Mouse (Mus musculus): Measurements from ENCODE around the gene Atp6v0e2. TPM values are rescaled to one million over a fixed set of nuclear protein-coding genes. Genes with fewer than 3 reads are reported as not detected.

Atp6v0e2 gene
- polyA plus RNA-seq, 1 experiment from 2014 or later = 1.2 TPM

DNA sequence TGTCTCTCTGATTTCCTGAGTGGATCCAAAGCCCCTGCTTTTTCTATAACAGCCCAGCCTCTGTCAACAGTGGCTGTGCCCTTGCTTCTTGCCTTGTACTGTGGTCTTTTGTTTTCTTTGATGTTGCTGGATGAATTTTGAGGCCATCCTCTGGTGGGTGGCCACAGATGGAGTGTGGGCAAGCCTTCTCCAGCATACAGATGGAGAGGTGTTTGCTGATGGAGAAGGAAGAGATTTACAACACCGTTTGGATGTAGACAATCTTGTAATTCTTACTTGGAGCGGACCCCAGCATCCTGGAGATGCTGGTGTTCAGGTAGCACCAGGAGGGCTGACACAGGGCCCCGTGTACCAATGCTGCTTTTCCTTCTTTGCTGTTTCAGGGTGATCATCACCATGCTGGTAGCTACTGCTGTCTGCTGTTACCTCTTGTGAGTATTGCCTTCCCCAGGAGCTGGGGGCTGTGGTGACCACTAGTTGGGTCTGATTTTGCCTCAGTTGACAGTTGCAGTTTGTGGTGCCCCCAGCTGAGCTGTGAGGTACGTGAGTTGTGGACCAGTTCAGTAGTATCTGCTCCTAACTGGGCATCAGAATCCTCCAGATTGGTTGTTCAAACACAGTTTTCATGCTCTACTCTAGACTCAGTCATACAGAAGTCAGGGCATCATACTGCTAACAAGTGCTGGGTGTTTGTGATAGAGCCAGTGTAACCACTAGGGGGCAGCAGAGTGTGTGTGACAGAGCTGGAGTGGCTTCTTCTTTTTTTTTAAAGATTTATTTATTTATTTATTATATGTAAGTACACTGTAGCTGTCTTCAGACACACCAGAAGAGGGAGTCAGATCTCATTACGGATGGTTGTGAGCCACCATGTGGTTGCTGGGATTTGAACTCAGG, 1.7 kb downstream of the Atp6v0e2 start:
- ATAC-seq (0 out of 2 replicates have a peak, but pooled peaks have one; percentile 33), DNase-seq (peak; percentile 81)
- Histone ChIP-seq H3K4me1 (ENCODE audit: insufficient read depth) (peaks cover 3% of the 10 kb centered on the region; the same call in 1 of the 2 replicates), H3K27ac (ENCODE audit: low read depth) (no peak overlapping the region), H3K36me3 (replicated peaks; ENCODE audit: insufficient read depth, low read length) (no peaks in the 10 kb centered on the region), H3K27me3 (ENCODE audit: insufficient read depth, low read length) (no peaks in the 10 kb centered on the region), H3K9me3 (ENCODE audit: low read length) (no peaks in the 10 kb centered on the region), H3K9ac (replicated peaks) (no peak overlapping the region), H3K4me2 (ENCODE audit: low read depth, low read length) (no peak overlapping the region), H3K4me3 (ENCODE audit: low read depth, low read length) (no peak overlapping the region)
- 70% methylated on average over 4 of the region's 5 CpGs for WGBS (ENCODE audit: insufficient replicate concordance)
- TF ChIP-seq EP300 (IDR thresholded peaks at IDR 0.05; ENCODE audit: low read depth) = no peak
- TF ChIP-seq CTCF (IDR thresholded peaks at IDR 0.05; ENCODE audit: low read depth) = peak; percentile 81

- H3K27ac ChIP-seq (ENCODE audit: low read depth) = no peak overlapping the region
- no peak for TF ChIP-seq CTCF (IDR thresholded peaks at IDR 0.05; ENCODE audit: low read depth)
- TF ChIP-seq EP300 (IDR thresholded peaks at IDR 0.05; ENCODE audit: low read depth) = no peak
- no peaks in the 10 kb centered on the region for H3K36me3 ChIP-seq (replicated peaks; ENCODE audit: insufficient read depth, low read length)
- H3K9me3 ChIP-seq (ENCODE audit: low read length) = no peaks in the 10 kb centered on the region
- no peaks in the 10 kb centered on the region for H3K27me3 ChIP-seq (ENCODE audit: insufficient read depth, low read length)
- 56% methylated on average over 5 of the region's 5 CpGs for WGBS (ENCODE audit: insufficient replicate concordance)
- ATAC-seq (no peak), DNase-seq (peak; percentile 14)
- H3K4me1 ChIP-seq (ENCODE audit: insufficient read depth) = peaks cover 3% of the 10 kb centered on the region; the same call in 1 of the 2 replicates
- H3K4me3 ChIP-seq (ENCODE audit: low read depth, low read length) = no peak overlapping the region
- no peak overlapping the region for H3K4me2 ChIP-seq (ENCODE audit: low read depth, low read length)
- H3K9ac ChIP-seq (replicated peaks) = no peak overlapping the region
Observed at GRCm38 (mm10) chr6:48539860-48540259, 2.4 kb downstream of the Atp6v0e2 start.

DNA sequence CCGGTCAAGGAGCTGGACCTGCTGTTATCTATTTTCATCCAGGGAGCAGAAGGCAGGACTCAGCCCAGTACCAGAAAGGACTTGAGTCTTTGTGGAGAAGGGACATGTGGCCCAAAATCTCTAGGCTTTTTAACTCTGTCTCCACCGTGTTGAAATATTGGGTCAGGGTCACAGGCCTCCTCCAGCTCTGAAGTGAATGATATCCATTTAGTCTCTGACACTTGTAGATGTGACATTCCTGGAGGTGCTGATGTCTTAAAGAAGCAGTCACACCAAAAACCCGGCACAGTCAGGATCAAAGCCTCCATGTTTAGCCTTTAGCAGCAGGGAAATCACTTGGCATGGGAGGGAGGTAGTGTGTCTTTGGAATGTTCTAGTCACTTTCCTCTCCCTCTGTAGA, 3.3 kb downstream of the Atp6v0e2 start:
- no peaks in the 10 kb centered on the region for H3K36me3 ChIP-seq (replicated peaks; ENCODE audit: insufficient read depth, low read length)
- TF ChIP-seq EP300 (IDR thresholded peaks at IDR 0.05; ENCODE audit: low read depth) (no peak), CTCF (IDR thresholded peaks at IDR 0.05; ENCODE audit: low read depth) (no peak)
- WGBS (ENCODE audit: insufficient replicate concordance) = 75% methylated on average over 3 of the region's 3 CpGs
- no peak overlapping the region for H3K4me3 ChIP-seq (ENCODE audit: low read depth, low read length)
- ATAC-seq = no peak
- DNase-seq = no peak
- no peaks in the 10 kb centered on the region for H3K27me3 ChIP-seq (ENCODE audit: insufficient read depth, low read length)
- H3K27ac ChIP-seq (ENCODE audit: low read depth) = no peak overlapping the region
- H3K9ac ChIP-seq (replicated peaks) = no peak overlapping the region
- no peaks in the 10 kb centered on the region for H3K9me3 ChIP-seq (ENCODE audit: low read length)
- H3K4me2 ChIP-seq (ENCODE audit: low read depth, low read length) = no peak overlapping the region
- peaks cover 3% of the 10 kb centered on the region; the same call in 1 of the 2 replicates for H3K4me1 ChIP-seq (ENCODE audit: insufficient read depth)

- TF ChIP-seq EP300 (IDR thresholded peaks at IDR 0.05; ENCODE audit: low read depth) = no peak
- no peak for TF ChIP-seq CTCF (IDR thresholded peaks at IDR 0.05; ENCODE audit: low read depth)
- Histone ChIP-seq H3K9me3 (ENCODE audit: low read length) (no peaks in the 10 kb centered on the region), H3K36me3 (replicated peaks; ENCODE audit: insufficient read depth, low read length) (no peaks in the 10 kb centered on the region), H3K27ac (ENCODE audit: low read depth) (no peak overlapping the region), H3K4me2 (ENCODE audit: low read depth, low read length) (no peak overlapping the region), H3K9ac (replicated peaks) (no peak overlapping the region), H3K4me1 (ENCODE audit: insufficient read depth) (peaks cover 6% of the 10 kb centered on the region), H3K27me3 (ENCODE audit: insufficient read depth, low read length) (no peaks in the 10 kb centered on the region), H3K4me3 (ENCODE audit: low read depth, low read length) (no peak overlapping the region)
- DNase-seq = peak; percentile 15
- ATAC-seq = no peak; the same call in 1 of the 2 replicates
- 31% methylated on average over 7 of the region's 7 CpGs for WGBS (ENCODE audit: insufficient replicate concordance)
Observed at GRCm38 (mm10) chr6:48541560-48542450, 4.4 kb downstream of the Atp6v0e2 start.

DNA sequence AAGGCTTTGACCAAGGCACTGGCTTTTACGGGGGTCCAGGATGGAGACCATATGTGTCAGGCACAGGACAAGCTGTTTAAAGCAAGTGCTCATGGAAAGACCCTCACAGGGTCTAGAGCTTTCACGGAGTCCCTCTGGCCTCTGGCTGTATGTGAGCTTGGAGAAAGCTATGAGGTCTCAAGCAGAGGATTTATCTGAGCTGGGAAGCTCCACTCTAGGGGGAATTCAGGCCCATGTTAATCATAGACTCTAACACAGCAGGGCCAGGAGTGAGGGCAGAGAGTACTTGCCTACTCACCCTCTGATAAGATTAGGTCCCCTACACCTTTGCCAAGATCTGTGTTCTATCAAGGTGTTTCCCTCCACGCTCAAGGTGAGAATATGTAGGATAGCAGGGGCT, 5.2 kb downstream of the Atp6v0e2 start:
- Histone ChIP-seq H3K4me2 (ENCODE audit: low read depth, low read length) (no peak overlapping the region), H3K27me3 (ENCODE audit: insufficient read depth, low read length) (no peaks in the 10 kb centered on the region), H3K27ac (ENCODE audit: low read depth) (no peak overlapping the region), H3K9ac (replicated peaks) (no peak overlapping the region), H3K4me3 (ENCODE audit: low read depth, low read length) (no peak overlapping the region), H3K4me1 (ENCODE audit: insufficient read depth) (peaks cover 7% of the 10 kb centered on the region), H3K36me3 (replicated peaks; ENCODE audit: insufficient read depth, low read length) (no peaks in the 10 kb centered on the region), H3K9me3 (ENCODE audit: low read length) (no peaks in the 10 kb centered on the region)
- ATAC-seq = no peak
- TF ChIP-seq EP300 (IDR thresholded peaks at IDR 0.05; ENCODE audit: low read depth) (no peak), CTCF (IDR thresholded peaks at IDR 0.05; ENCODE audit: low read depth) (no peak)
- WGBS (ENCODE audit: insufficient replicate concordance) = 76% methylated on average over 3 of the region's 3 CpGs
- DNase-seq = peak; percentile 7

DNA sequence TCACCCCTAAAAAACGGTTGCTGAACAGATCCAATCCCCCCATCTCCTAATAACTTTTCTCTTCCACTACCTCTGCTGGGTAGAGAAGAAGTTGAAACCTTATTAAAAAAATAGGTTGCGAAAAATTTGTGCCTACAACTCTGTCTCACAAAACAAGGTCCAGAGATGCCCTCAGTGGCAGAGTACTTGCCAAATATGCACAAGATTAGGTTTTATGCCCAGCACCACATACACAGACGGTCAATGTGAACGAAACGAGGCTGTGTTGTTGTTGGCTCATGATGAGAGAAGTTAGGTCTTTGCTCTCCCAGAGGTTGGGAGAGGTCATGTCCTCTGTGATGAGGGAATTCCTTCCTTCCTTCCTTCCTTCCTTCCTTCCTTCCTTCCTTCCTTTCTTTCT, 7.8 kb downstream of the Atp6v0e2 start:
- Histone ChIP-seq H3K27me3 (ENCODE audit: insufficient read depth, low read length) (no peaks in the 10 kb centered on the region), H3K9me3 (ENCODE audit: low read length) (no peaks in the 10 kb centered on the region), H3K4me2 (ENCODE audit: low read depth, low read length) (no peak overlapping the region), H3K4me3 (ENCODE audit: low read depth, low read length) (no peak overlapping the region), H3K36me3 (replicated peaks; ENCODE audit: insufficient read depth, low read length) (no peaks in the 10 kb centered on the region), H3K27ac (ENCODE audit: low read depth) (no peak overlapping the region), H3K9ac (replicated peaks) (no peak overlapping the region), H3K4me1 (ENCODE audit: insufficient read depth) (peaks cover 12% of the 10 kb centered on the region)
- ATAC-seq (no peak), DNase-seq (no peak)
- 73% methylated on average over 5 of the region's 5 CpGs for WGBS (ENCODE audit: insufficient replicate concordance)
- TF ChIP-seq EP300 (IDR thresholded peaks at IDR 0.05; ENCODE audit: low read depth) (no peak), CTCF (IDR thresholded peaks at IDR 0.05; ENCODE audit: low read depth) (no peak)
